In the genomic region with DNA sequence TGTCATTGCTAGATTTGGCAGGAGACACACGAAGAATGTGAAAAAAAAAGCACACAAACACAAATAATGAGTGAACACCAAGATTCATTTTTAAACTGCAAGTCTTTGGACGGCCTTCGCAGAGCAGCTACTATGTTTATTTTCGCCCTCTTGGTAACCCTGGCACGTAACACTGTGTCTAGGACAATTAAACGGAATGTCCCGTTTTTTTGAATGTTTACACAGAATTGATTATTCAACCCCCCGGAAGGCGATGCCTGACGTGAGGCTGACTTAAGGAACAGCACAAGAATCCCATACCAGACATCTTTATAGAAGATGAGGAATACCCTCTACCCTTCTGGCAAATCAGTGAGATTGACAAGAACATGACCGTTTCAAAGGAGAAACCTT, we compare ENCODE assay signal across 8 mouse cellular contexts. TPM values are rescaled to one million over a fixed set of nuclear protein-coding genes. Genes with fewer than 3 reads are reported as not detected.
A peak's percentile ranks its signal among the peaks of the same experiment; 100 is the strongest.
DNase-seq lines count a peak whose midpoint lies in the region; ATAC-seq lines count a peak whose summit lies in the region.

No protein-coding gene starts in this region.

- H3K27ac ChIP-seq in brown adipose tissue, adult 24 weeks (replicated peaks; ENCODE audit: low read depth, low read length) = peak overlapping the region; percentile 66
- H3K27ac ChIP-seq in heart, embryonic 10.5 days = peak overlapping the region; percentile 98
- H3K27ac ChIP-seq in limb, embryonic 10.5 days = peak overlapping the region; percentile 99
- H3K27ac ChIP-seq in midbrain, embryonic 10.5 days (replicated peaks) = peak overlapping the region; percentile 93

- peak; percentile 24 for ATAC-seq in frontal cortex, adult (ENCODE audit: low TSS enrichment)

- no peaks in the 10 kb centered on the region for H3K4me1 ChIP-seq in brown adipose tissue, adult 24 weeks (ENCODE audit: control insufficient read depth, insufficient read depth, insufficient read length, low read length)
- H3K4me1 ChIP-seq in heart, embryonic 10.5 days = peaks cover 25% of the 10 kb centered on the region
- peaks cover 31% of the 10 kb centered on the region for H3K4me1 ChIP-seq in limb, embryonic 10.5 days
- peaks cover 49% of the 10 kb centered on the region for H3K4me1 ChIP-seq in midbrain, embryonic 10.5 days

- peak overlapping the region; percentile 91 for H3K4me3 ChIP-seq in brown adipose tissue, adult 24 weeks (ENCODE audit: insufficient read depth, low read depth, low read length)
- H3K4me3 ChIP-seq in heart, embryonic 10.5 days = peak overlapping the region; percentile 82
- H3K4me3 ChIP-seq in limb, embryonic 10.5 days = peak overlapping the region; percentile 87
- H3K4me3 ChIP-seq in midbrain, embryonic 10.5 days = peak overlapping the region; percentile 78

- H3K36me3 ChIP-seq in heart, embryonic 10.5 days = peaks cover 4% of the 10 kb centered on the region; the same call in 1 of the 2 replicates
- peaks cover 13% of the 10 kb centered on the region for H3K36me3 ChIP-seq in limb, embryonic 10.5 days
- H3K36me3 ChIP-seq in midbrain, embryonic 10.5 days = peaks cover 14% of the 10 kb centered on the region

- no peaks in the 10 kb centered on the region for H3K27me3 ChIP-seq in heart, embryonic 10.5 days (ENCODE audit: insufficient read depth, poor library complexity, severe bottlenecking)
- no peaks in the 10 kb centered on the region for H3K27me3 ChIP-seq in limb, embryonic 10.5 days (ENCODE audit: low read depth, poor library complexity, severe bottlenecking)
- no peaks in the 10 kb centered on the region; the same call in 1 of the 2 replicates for H3K27me3 ChIP-seq in midbrain, embryonic 10.5 days (ENCODE audit: low read depth, poor library complexity, severe bottlenecking)

- DNase-seq in frontal cortex, postnatal 25 days (ENCODE audit: low spot score in 2 of 2) = no peak
- DNase-seq in heart, embryonic 10.5 days (ENCODE audit: low spot score) = no peak
- peak; percentile 47 for DNase-seq in limb, embryonic 10.5 days (ENCODE audit: low spot score)
- no peak for DNase-seq in midbrain, embryonic 10.5 days (ENCODE audit: low spot score)
- no peak for DNase-seq in ovary, postnatal 10 days (ENCODE audit: low spot score)
- no peak for DNase-seq in right cerebral cortex, postnatal 36 days (ENCODE audit: low spot score in 2 of 2)

- no peaks in the 10 kb centered on the region for H3K9me3 ChIP-seq in heart, embryonic 10.5 days
- H3K9me3 ChIP-seq in limb, embryonic 10.5 days (replicated peaks) = no peaks in the 10 kb centered on the region
- no peaks in the 10 kb centered on the region; the same call in 1 of the 2 replicates for H3K9me3 ChIP-seq in midbrain, embryonic 10.5 days (replicated peaks)

- WGBS in heart, embryonic 10.5 days = under 1% methylated on average over 11 of the region's 11 CpGs
- under 1% methylated on average over 11 of the region's 11 CpGs for WGBS in limb, embryonic 10.5 days
- under 1% methylated on average over 11 of the region's 11 CpGs for WGBS in midbrain, embryonic 10.5 days

RNA-seq across cellular contexts. Expression of a gene that starts 0.5 kb away (rescaled TPM):
- not detected in 2 replicates for polyA plus RNA-seq in brown adipose tissue, adult 24 weeks (2012; ENCODE audit: insufficient read depth, insufficient read length, missing spikeins)
- 10.1 and 12.6 TPM in 2 replicates for polyA plus RNA-seq in heart, embryonic 10.5 days (2016; fragmentation: Nextera tagmentation; extraction: Ambion mirVana)
- polyA plus RNA-seq in limb, embryonic 10.5 days (2016; fragmentation: Nextera tagmentation; extraction: Ambion mirVana) = 16.0 and 21.7 TPM in 2 replicates
- 24.9 and 27.8 TPM in 2 replicates for polyA plus RNA-seq in midbrain, embryonic 10.5 days (2016; fragmentation: Nextera tagmentation; extraction: Ambion mirVana)

RNA-seq across cellular contexts. Expression of a gene that starts 0.6 kb away (rescaled TPM):
- polyA plus RNA-seq in brown adipose tissue, adult 24 weeks (2012; ENCODE audit: insufficient read depth, insufficient read length, missing spikeins) = 4.9 and 6.5 TPM in 2 replicates
- polyA plus RNA-seq in heart, embryonic 10.5 days (2016; fragmentation: Nextera tagmentation; extraction: Ambion mirVana) = 42.0 and 51.3 TPM in 2 replicates
- 80.3 and 88.2 TPM in 2 replicates for polyA plus RNA-seq in limb, embryonic 10.5 days (2016; fragmentation: Nextera tagmentation; extraction: Ambion mirVana)
- 87.1 and 89.7 TPM in 2 replicates for polyA plus RNA-seq in midbrain, embryonic 10.5 days (2016; fragmentation: Nextera tagmentation; extraction: Ambion mirVana)
